Mouse (Mus musculus): Measurements from ENCODE around the gene Cxcr1. TPM values are rescaled to one million over a fixed set of nuclear protein-coding genes. Genes with fewer than 3 reads are reported as not detected.
A peak's percentile ranks its signal among the peaks of the same experiment; 100 is the strongest.

Cxcr1 gene
- polyA plus RNA-seq, 1 experiment = not detected

DNA sequence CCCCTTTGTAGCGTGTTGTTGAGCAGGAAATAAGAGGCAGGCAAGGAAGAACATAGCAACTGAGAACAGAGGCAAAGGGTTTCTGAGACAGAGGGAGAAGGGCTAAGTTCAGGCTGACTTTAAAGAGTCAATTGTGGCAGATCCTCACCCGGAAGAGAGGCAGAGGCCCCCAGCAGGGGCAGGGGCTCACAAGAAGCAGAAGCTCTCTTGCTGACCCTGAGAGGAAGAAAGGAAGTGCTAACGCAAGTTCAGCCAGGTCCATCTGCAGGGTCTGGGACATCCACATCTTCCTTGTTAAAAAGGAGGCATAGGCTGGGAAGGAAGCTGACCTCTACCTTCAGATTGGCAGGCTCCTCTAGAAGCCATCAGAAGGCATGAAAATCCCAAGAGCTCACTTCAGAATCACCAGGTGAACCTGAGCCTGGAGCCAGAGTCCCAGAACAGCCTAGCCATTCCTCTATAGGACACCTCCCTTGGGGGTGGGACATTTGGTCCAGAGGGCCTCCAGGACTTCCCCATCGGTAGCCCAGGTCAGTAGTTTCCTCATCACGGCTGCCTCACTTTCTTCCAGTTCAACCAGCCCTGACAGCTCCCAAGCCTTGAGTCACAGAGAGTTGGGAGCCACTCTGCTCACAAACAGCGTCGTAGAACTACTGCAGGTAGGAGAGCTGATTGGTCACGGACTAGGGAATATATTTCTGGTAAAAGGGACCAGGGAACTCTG, 40.8 kb downstream of the Cxcr1 start, which contains the start of gene Cxcr2:
TSS of gene Cxcr2 (plus strand) at position 529 of the 724 bp plus-strand sequence.
- H3K36me3 ChIP-seq (ENCODE audit: control insufficient read depth, insufficient read depth, low read length) = no peaks in the 10 kb centered on the region
- no peaks in the 10 kb centered on the region for H3K27me3 ChIP-seq (ENCODE audit: control insufficient read depth, insufficient read depth, low read length)
- 58% methylated on average over 8 of the region's 8 CpGs for WGBS
- no peak within 1 kb of the TSS for H3K4me3 ChIP-seq (ENCODE audit: control insufficient read depth, insufficient read depth, low read length)
- peak; percentile 18 for DNase-seq
- H3K4me1 ChIP-seq (replicated peaks; ENCODE audit: control insufficient read depth, insufficient read depth, low read length) = no peaks in the 10 kb centered on the region
- TF ChIP-seq POLR2A (IDR thresholded peaks at IDR 0.05; ENCODE audit: control insufficient read depth, extremely low read depth, insufficient read depth, low read length, poor library complexity) (no peak), CTCF (IDR thresholded peaks at IDR 0.05; ENCODE audit: borderline replicate concordance, control insufficient read depth, extremely low read depth, insufficient read depth, low read length, poor library complexity) (no peak)
- H3K27ac ChIP-seq (ENCODE audit: control insufficient read depth, insufficient read depth, low read length) = no peak within 1 kb of the TSS

DNA sequence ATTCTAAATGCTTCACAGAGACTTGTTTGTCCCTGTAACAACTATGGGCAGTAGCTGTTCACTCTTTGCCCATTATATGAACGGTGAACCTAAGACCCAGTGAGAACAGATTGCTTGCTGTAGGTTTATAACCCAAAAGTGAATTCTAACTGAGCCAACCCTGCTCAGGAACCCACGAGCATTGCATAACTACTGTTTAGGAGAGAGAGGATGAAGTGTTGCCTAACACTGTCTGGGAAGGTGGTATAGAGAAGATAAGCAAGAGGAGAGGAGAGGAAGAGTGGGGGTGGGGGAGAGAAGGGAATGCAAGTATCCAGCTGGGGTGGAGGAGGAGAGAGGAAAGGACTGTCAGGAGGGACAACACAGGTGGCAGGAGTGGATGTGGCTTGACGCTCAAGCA, 43.3 kb downstream of the Cxcr1 start:
- TF ChIP-seq POLR2A (IDR thresholded peaks at IDR 0.05; ENCODE audit: control insufficient read depth, extremely low read depth, insufficient read depth, low read length, poor library complexity) (no peak), CTCF (IDR thresholded peaks at IDR 0.05; ENCODE audit: borderline replicate concordance, control insufficient read depth, extremely low read depth, insufficient read depth, low read length, poor library complexity) (no peak)
- DNase-seq = no peak
- H3K27ac ChIP-seq (ENCODE audit: control insufficient read depth, insufficient read depth, low read length) = no peak overlapping the region
- H3K27me3 ChIP-seq (ENCODE audit: control insufficient read depth, insufficient read depth, low read length) = no peaks in the 10 kb centered on the region
- 60% methylated on average over 3 of the region's 3 CpGs for WGBS
- no peaks in the 10 kb centered on the region for H3K36me3 ChIP-seq (ENCODE audit: control insufficient read depth, insufficient read depth, low read length)
- H3K4me1 ChIP-seq (replicated peaks; ENCODE audit: control insufficient read depth, insufficient read depth, low read length) = peaks cover 6% of the 10 kb centered on the region
- H3K4me3 ChIP-seq (ENCODE audit: control insufficient read depth, insufficient read depth, low read length) = no peak overlapping the region

DNA sequence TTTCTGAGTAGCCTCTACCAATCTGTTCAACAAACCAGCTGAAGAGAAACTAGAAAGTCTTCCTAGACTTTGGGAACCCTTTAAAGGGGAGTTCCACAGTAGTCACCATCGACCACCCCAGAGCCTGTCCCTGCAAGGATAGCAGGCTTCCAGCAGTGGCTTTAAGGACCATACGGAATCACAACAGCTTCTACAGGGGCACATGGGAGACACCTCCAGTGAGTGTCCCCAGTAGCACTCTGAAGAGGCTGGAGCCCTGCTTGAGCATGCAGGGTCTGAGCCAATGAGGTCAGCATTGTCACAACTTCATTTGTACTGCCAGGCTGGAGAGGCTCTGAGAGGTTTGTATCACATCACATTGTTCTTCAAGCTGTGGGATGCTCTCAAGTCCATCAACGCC, 44.3 kb downstream of the Cxcr1 start:
- WGBS = 91% methylated on average over 3 of the region's 3 CpGs
- no peak for DNase-seq

GRCm38 (mm10) chr1:74149106-74149885, 45.1 kb downstream of the Cxcr1 start:
- no peaks in the 10 kb centered on the region for H3K27me3 ChIP-seq (ENCODE audit: control insufficient read depth, insufficient read depth, low read length)
- WGBS = 88% methylated on average over 6 of the region's 6 CpGs
- TF ChIP-seq POLR2A (IDR thresholded peaks at IDR 0.05; ENCODE audit: control insufficient read depth, extremely low read depth, insufficient read depth, low read length, poor library complexity) (no peak), CTCF (IDR thresholded peaks at IDR 0.05; ENCODE audit: borderline replicate concordance, control insufficient read depth, extremely low read depth, insufficient read depth, low read length, poor library complexity) (no peak)
- no peak for DNase-seq
- H3K27ac ChIP-seq (ENCODE audit: control insufficient read depth, insufficient read depth, low read length) = no peak overlapping the region
- H3K4me1 ChIP-seq (replicated peaks; ENCODE audit: control insufficient read depth, insufficient read depth, low read length) = peaks cover 6% of the 10 kb centered on the region
- no peak overlapping the region for H3K4me3 ChIP-seq (ENCODE audit: control insufficient read depth, insufficient read depth, low read length)
- no peaks in the 10 kb centered on the region for H3K36me3 ChIP-seq (ENCODE audit: control insufficient read depth, insufficient read depth, low read length)

More for the DNA sequence above, 44.3 kb downstream of the Cxcr1 start:
- H3K4me1 ChIP-seq (replicated peaks; ENCODE audit: control insufficient read depth, insufficient read depth, low read length) = peaks cover 6% of the 10 kb centered on the region
- H3K4me3 ChIP-seq (ENCODE audit: control insufficient read depth, insufficient read depth, low read length) = no peak overlapping the region
- no peak overlapping the region for H3K27ac ChIP-seq (ENCODE audit: control insufficient read depth, insufficient read depth, low read length)
- H3K36me3 ChIP-seq (ENCODE audit: control insufficient read depth, insufficient read depth, low read length) = no peaks in the 10 kb centered on the region
- TF ChIP-seq CTCF (IDR thresholded peaks at IDR 0.05; ENCODE audit: borderline replicate concordance, control insufficient read depth, extremely low read depth, insufficient read depth, low read length, poor library complexity) = no peak
- TF ChIP-seq POLR2A (IDR thresholded peaks at IDR 0.05; ENCODE audit: control insufficient read depth, extremely low read depth, insufficient read depth, low read length, poor library complexity) = no peak
- no peaks in the 10 kb centered on the region for H3K27me3 ChIP-seq (ENCODE audit: control insufficient read depth, insufficient read depth, low read length)

Other genes with a start within 250 kb of the Cxcr1 start
- 117 and 122 TPM in 2 replicates for gene Tns1, start 70.2 kb downstream of the Cxcr1 start, polyA plus RNA-seq (2012; rRNA removed)
- 0.49 and 1.0 TPM in 2 replicates for gene Rufy4, start 69.1 kb downstream of the Cxcr1 start, polyA plus RNA-seq (2012; rRNA removed)
- 0.74 and 2.2 TPM in 2 replicates for gene Cxcr2, start 40.6 kb downstream of the Cxcr1 start, polyA plus RNA-seq (2012; rRNA removed)
- 263 and 279 TPM in 2 replicates for gene Arpc2, start 41.5 kb upstream of the Cxcr1 start, polyA plus RNA-seq (2012; rRNA removed)
- 0.40 and 1.3 TPM in 2 replicates for gene Gpbar1, start 83.9 kb upstream of the Cxcr1 start, polyA plus RNA-seq (2012; rRNA removed)
- gene Aamp, start 90.1 kb upstream of the Cxcr1 start, polyA plus RNA-seq (2012; rRNA removed) = 183 and 201 TPM in 2 replicates
- 41.1 and 50.1 TPM in 2 replicates for gene Pnkd, start 90.3 kb upstream of the Cxcr1 start, polyA plus RNA-seq (2012; rRNA removed)
- 55.5 and 69.2 TPM in 2 replicates for gene Tmbim1, start 111.0 kb upstream of the Cxcr1 start, polyA plus RNA-seq (2012; rRNA removed)
- gene Catip, start 167.5 kb upstream of the Cxcr1 start, polyA plus RNA-seq (2012; rRNA removed) = 0.13 and 0.27 TPM in 2 replicates
- gene Slc11a1, start 180.6 kb upstream of the Cxcr1 start, polyA plus RNA-seq (2012; rRNA removed) = 46.3 and 48.7 TPM in 2 replicates
- gene Ctdsp1, start 196.9 kb upstream of the Cxcr1 start, polyA plus RNA-seq (2012; rRNA removed) = 201 and 203 TPM in 2 replicates
- gene Vil1, start 214.7 kb upstream of the Cxcr1 start, polyA plus RNA-seq (2012; rRNA removed) = 0.74 and 1.0 TPM in 2 replicates

Measured in thymus, adult 2 months (tissue).